Mouse (Mus musculus): ENCODE data around the gene Sct. TPM values are rescaled to one million over a fixed set of nuclear protein-coding genes. Genes with fewer than 3 reads are reported as not detected.

The Sct gene
- total and polyA plus RNA-seq, 3 experiments = 0.49 TPM; not detected in 2

DNA sequence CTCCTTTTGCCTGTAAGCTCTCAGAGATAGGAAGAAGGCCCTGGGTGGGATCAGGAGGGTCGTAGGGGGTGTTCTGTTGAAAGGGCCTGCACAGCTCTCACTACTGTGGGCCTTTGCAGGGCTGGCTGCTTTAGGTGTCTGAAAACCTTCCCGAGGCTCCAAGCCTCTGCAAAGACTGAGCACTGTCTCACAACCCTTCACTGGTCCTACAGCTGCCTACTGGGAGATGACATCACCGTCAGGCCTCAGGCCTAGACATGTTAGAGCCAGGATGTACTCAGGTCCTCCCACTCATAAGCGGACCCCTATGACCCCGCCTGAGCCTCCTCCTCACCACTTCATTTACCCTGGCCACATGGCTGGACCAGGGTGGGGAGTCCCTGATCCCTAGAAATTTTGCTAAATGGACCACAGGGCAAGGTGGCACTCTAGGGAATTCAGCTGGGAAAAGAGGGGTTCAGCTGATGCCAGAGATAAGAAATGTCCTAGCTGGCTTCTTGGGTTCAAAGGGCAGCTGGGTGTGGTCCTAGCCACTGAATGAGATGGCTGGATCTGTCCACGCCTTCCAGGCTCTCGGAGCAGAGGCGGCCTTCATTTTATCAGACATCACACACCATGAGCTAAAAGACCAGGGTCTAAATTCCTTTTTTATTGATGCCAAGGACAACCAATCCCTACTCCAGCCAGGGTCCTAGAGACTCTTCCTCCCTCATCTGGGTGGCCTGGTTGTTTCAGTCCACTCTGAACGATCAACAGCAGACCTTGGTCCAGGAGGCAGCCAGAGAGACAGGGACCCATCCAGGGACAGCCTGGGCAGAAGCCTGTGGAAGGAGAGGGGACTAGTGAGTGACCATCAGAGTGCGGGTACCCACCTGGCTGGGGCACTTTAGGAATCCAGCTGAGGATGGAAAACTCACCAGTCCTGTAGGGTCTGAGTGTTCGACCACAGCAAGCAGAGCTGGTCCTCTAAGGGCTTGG, 943 bp downstream of the Sct start:
- peaks cover 0 to 9% of the 10 kb centered on the region in 2 experiments for H3K36me3 ChIP-seq (replicated peaks in 1 of 2; ENCODE audit: control insufficient read depth in 1 of 2, insufficient read depth in 1 of 2, low read length in 1 of 2)
- in situ Hi-C loops (cut with MboI; ENCODE audit: low pct_ligation_motif_present, low pct_unique_long_range_greater_than_20kb, low sequenced_read_pairs) = loop anchor here (5.0 kb wide), 1 partner anchor 39 kb away; no protein-coding TSS in a partner anchor
- peak overlapping the region; percentile 93 for H3K27ac ChIP-seq (ENCODE audit: insufficient read depth, low read depth)
- H3K4me3 ChIP-seq (replicated peaks in 1 of 3; ENCODE audit: low read depth in 2 of 3, low read length in 2 of 3, poor library complexity in 1 of 3) = no peak overlapping the region
- H3K9ac ChIP-seq (ENCODE audit: insufficient read depth, low read depth) = peak overlapping the region; percentile 58
- H3K4me2 ChIP-seq (ENCODE audit: insufficient read depth, low read depth, poor library complexity, severe bottlenecking) = peak overlapping the region; percentile 17; the same call in 1 of the 2 replicates
- DNase-seq (ENCODE audit: extremely low read depth) = peak; percentile 77
- no peaks in the 10 kb centered on the region for H3K9me3 ChIP-seq (replicated peaks; ENCODE audit: low read length)
- H3K27me3 ChIP-seq (replicated peaks) = no peaks in the 10 kb centered on the region
- TF ChIP-seq SIN3A (IDR thresholded peaks at IDR 0.05; ENCODE audit: low read length) = no peak
- TF ChIP-seq BHLHE40 (IDR thresholded peaks at IDR 0.05; ENCODE audit: low read depth, low read length) = no peak; the same call in 1 of the 2 replicates
- no peak for TF ChIP-seq GABPA (IDR thresholded peaks at IDR 0.05; ENCODE audit: insufficient replicate concordance, low read depth, low read length)
- TF ChIP-seq PAX5 (IDR thresholded peaks at IDR 0.05; ENCODE audit: low read length) = no peak
- no peak for TF ChIP-seq RAD21 (IDR thresholded peaks at IDR 0.05; ENCODE audit: low read depth, low read length)
- peak; percentile 82 for TF ChIP-seq IRF4 (IDR thresholded peaks at IDR 0.05; ENCODE audit: low read depth, low read length)
- no peak for TF ChIP-seq RCOR1 (conservative IDR thresholded peaks at IDR 0.05; ENCODE audit: low read depth, low read length)
- no peak for TF ChIP-seq NELFE (IDR thresholded peaks at IDR 0.05; ENCODE audit: low read depth, low read length)
- TF ChIP-seq USF2 (conservative IDR thresholded peaks at IDR 0.05; ENCODE audit: low read depth, low read length) = no peak
- TF ChIP-seq JUND (conservative IDR thresholded peaks at IDR 0.05; ENCODE audit: low read depth, low read length) = peak; percentile 80
- no peak; the same call in 1 of the 2 replicates for TF ChIP-seq HCFC1 (IDR thresholded peaks at IDR 0.05; ENCODE audit: low read depth, low read length)
- TF ChIP-seq EP300 (IDR thresholded peaks at IDR 0.05; ENCODE audit: low read length) = peak; percentile 53; the same call in 1 of the 2 replicates
- no peak for TF ChIP-seq SMC3 (IDR thresholded peaks at IDR 0.05; ENCODE audit: low read depth, low read length)
- TF ChIP-seq CHD1 (IDR thresholded peaks at IDR 0.05; ENCODE audit: low read depth, low read length) = peak; percentile 96
- peak; percentile 63 for TF ChIP-seq POLR2A (IDR thresholded peaks at IDR 0.05; ENCODE audit: low read depth, low read length)
- no peak for TF ChIP-seq MAX (IDR thresholded peaks at IDR 0.05; ENCODE audit: low read length)
- TF ChIP-seq MEF2A (IDR thresholded peaks at IDR 0.05; ENCODE audit: borderline replicate concordance, low read depth, low read length) = peak; percentile 49; the same call in 1 of the 2 replicates
- TF ChIP-seq E2F4 (IDR thresholded peaks at IDR 0.05; ENCODE audit: insufficient replicate concordance, low read depth, low read length) = no peak
- TF ChIP-seq TBP (conservative IDR thresholded peaks at IDR 0.05; ENCODE audit: low read depth, low read length) = peak; percentile 68; the same call in 1 of the 2 replicates
- TF ChIP-seq USF1 (IDR thresholded peaks at IDR 0.05; ENCODE audit: low read depth, low read length) = no peak
- no peak for TF ChIP-seq MXI1 (IDR thresholded peaks at IDR 0.05; ENCODE audit: low read depth, low read length)
- TF ChIP-seq ETS1 (conservative IDR thresholded peaks at IDR 0.05; ENCODE audit: low read depth, low read length) = peak; percentile 71
- peak; percentile 86 for TF ChIP-seq JUN (IDR thresholded peaks at IDR 0.05; ENCODE audit: insufficient read depth, low read depth, low read length)
- TF ChIP-seq ZNF384 (IDR thresholded peaks at IDR 0.05; ENCODE audit: low read depth, low read length) = no peak
- TF ChIP-seq CTCF (conservative IDR thresholded peaks at IDR 0.05 in 1 of 2, IDR thresholded peaks at IDR 0.05 in 1 of 2; ENCODE audit: low read depth in 2 of 2, low read length in 2 of 2) = no peak
- no peak for TF ChIP-seq MAZ (IDR thresholded peaks at IDR 0.05; ENCODE audit: low read depth, low read length)
- TF ChIP-seq ZMIZ1 (IDR thresholded peaks at IDR 0.05; ENCODE audit: low read depth, low read length) = no peak
- no peak for TF ChIP-seq UBTF (IDR thresholded peaks at IDR 0.05; ENCODE audit: low read depth, low read length)
- no peak for TF ChIP-seq ZKSCAN1 (IDR thresholded peaks at IDR 0.05; ENCODE audit: borderline replicate concordance, low read depth, low read length)
- 0 out of 2 replicates have a peak, but pooled peaks have one; percentile 24 for TF ChIP-seq MYC (IDR thresholded peaks at IDR 0.05; ENCODE audit: low read depth, low read length)
- no peak for TF ChIP-seq ELF1 (IDR thresholded peaks at IDR 0.05; ENCODE audit: low read depth, low read length)
- no peak for TF ChIP-seq ZC3H11A (IDR thresholded peaks at IDR 0.05; ENCODE audit: low read depth, low read length)
- peak; percentile 39; the same call in 1 of the 2 replicates for TF ChIP-seq TCF12 (IDR thresholded peaks at IDR 0.05; ENCODE audit: low read depth, low read length)
- TF ChIP-seq KAT2A (IDR thresholded peaks at IDR 0.05; ENCODE audit: insufficient replicate concordance, low read length) = no peak
- no peak for TF ChIP-seq POLR2AphosphoS2 (IDR thresholded peaks at IDR 0.05; ENCODE audit: low read depth, low read length)
- TF ChIP-seq NRF1 (IDR thresholded peaks at IDR 0.05; ENCODE audit: low read depth, low read length) = no peak
- no peak for TF ChIP-seq MAFK (IDR thresholded peaks at IDR 0.05; ENCODE audit: insufficient replicate concordance, low read length)
- TF ChIP-seq CHD2 (IDR thresholded peaks at IDR 0.05; ENCODE audit: low read length) = no peak; the same call in 1 of the 2 replicates
- peaks cover 51 to 88% of the 10 kb centered on the region in 2 experiments for H3K4me1 ChIP-seq (ENCODE audit: control insufficient read depth in 1 of 2, insufficient read depth in 2 of 2)
- dilution Hi-C loops (cut with MboI; ENCODE audit: extremely low pct_ligation_motif_present, extremely low pct_unique_long_range_greater_than_20kb, low sequenced_read_pairs) = no loop called here
- no peaks in the 10 kb centered on the region for H3K79me2 ChIP-seq (replicated peaks; ENCODE audit: control insufficient read depth, extremely low read depth, insufficient read depth, poor library complexity, severe bottlenecking)
